Mouse (Mus musculus): Measurements from ENCODE around the gene Hoxa3. TPM values are rescaled to one million over a fixed set of nuclear protein-coding genes. Genes with fewer than 3 reads are reported as not detected.

The Hoxa3 gene
- polyA plus RNA-seq, 1 experiment from 2014 or later, result 11.8 TPM

GRCm38 (mm10) chr6:52227470-52228222 lies 14.5 kb upstream of the Hoxa3 start:
- Histone ChIP-seq H3K27ac (peak overlapping the region; percentile 99), H3K4me2 (peak overlapping the region; percentile 92), H3K4me1 (peaks cover 15% of the 10 kb centered on the region), H3K36me3 (peaks cover 4% of the 10 kb centered on the region; the same call in 1 of the 2 replicates), H3K9me3 (replicated peaks) (no peaks in the 10 kb centered on the region), H3K4me3 (replicated peaks) (peak overlapping the region; percentile 77), H3K27me3 (no peaks in the 10 kb centered on the region), H3K9ac (peak overlapping the region; percentile 94)
- 5% methylated on average over 11 of the region's 11 CpGs for WGBS
- ATAC-seq (replicated peaks; ENCODE audit: low FRiP score), result no peak

- Histone ChIP-seq H3K27me3 (0 out of 2 replicates have a peak, but pooled peaks cover 5% of the 10 kb centered on the region), H3K36me3 (peaks cover 4% of the 10 kb centered on the region; the same call in 1 of the 2 replicates), H3K9ac (peak overlapping the region; percentile 94), H3K27ac (peak overlapping the region; percentile 99), H3K4me1 (peaks cover 22% of the 10 kb centered on the region), H3K9me3 (replicated peaks) (no peaks in the 10 kb centered on the region), H3K4me2 (peak overlapping the region; percentile 92), H3K4me3 (replicated peaks) (peak overlapping the region; percentile 77)
- peak; percentile 27 for ATAC-seq (replicated peaks; ENCODE audit: low FRiP score)
- 4% methylated on average over 26 of the region's 26 CpGs for WGBS
Observed at GRCm38 (mm10) chr6:52226569-52227257, 13.6 kb upstream of the Hoxa3 start.

- H3K4me1 ChIP-seq, result peaks cover 23% of the 10 kb centered on the region
- H3K27ac ChIP-seq, result peak overlapping the region; percentile 99
- peak overlapping the region; percentile 94 for H3K9ac ChIP-seq
- no peaks in the 10 kb centered on the region for H3K9me3 ChIP-seq (replicated peaks)
- 0 out of 2 replicates have a peak, but pooled peaks cover 6% of the 10 kb centered on the region for H3K27me3 ChIP-seq
- H3K4me3 ChIP-seq (replicated peaks), result peak overlapping the region; percentile 77
- peak; percentile 57 for ATAC-seq (replicated peaks; ENCODE audit: low FRiP score)
- WGBS, result under 1% methylated on average over 69 of the region's 69 CpGs
- H3K36me3 ChIP-seq, result peaks cover 4% of the 10 kb centered on the region; the same call in 1 of the 2 replicates
- H3K4me2 ChIP-seq, result peak overlapping the region; percentile 92
Observed at GRCm38 (mm10) chr6:52225612-52226568, 12.8 kb upstream of the Hoxa3 start.

- ATAC-seq (replicated peaks; ENCODE audit: low FRiP score), result no peak
- H3K36me3 ChIP-seq, result peaks cover 4% of the 10 kb centered on the region; the same call in 1 of the 2 replicates
- peak overlapping the region; percentile 92 for H3K4me2 ChIP-seq
- peak overlapping the region; percentile 94 for H3K9ac ChIP-seq
- peak overlapping the region; percentile 99 for H3K27ac ChIP-seq
- peak overlapping the region; percentile 77 for H3K4me3 ChIP-seq (replicated peaks)
- H3K4me1 ChIP-seq, result peaks cover 24% of the 10 kb centered on the region
- WGBS, result under 1% methylated on average over 36 of the region's 36 CpGs
- H3K27me3 ChIP-seq, result 0 out of 2 replicates have a peak, but pooled peaks cover 6% of the 10 kb centered on the region
- no peaks in the 10 kb centered on the region for H3K9me3 ChIP-seq (replicated peaks)
Observed at GRCm38 (mm10) chr6:52224895-52225611, 11.9 kb upstream of the Hoxa3 start.

- Histone ChIP-seq H3K4me3 (replicated peaks) (peak overlapping the region; percentile 77), H3K4me1 (peaks cover 31% of the 10 kb centered on the region), H3K27me3 (0 out of 2 replicates have a peak, but pooled peaks cover 6% of the 10 kb centered on the region), H3K9me3 (replicated peaks) (no peaks in the 10 kb centered on the region), H3K9ac (peak overlapping the region; percentile 94), H3K4me2 (peak overlapping the region; percentile 92), H3K36me3 (peaks cover 4% of the 10 kb centered on the region; the same call in 1 of the 2 replicates), H3K27ac (peak overlapping the region; percentile 99)
- ATAC-seq (replicated peaks; ENCODE audit: low FRiP score), result no peak
- 2% methylated on average over 24 of the region's 24 CpGs for WGBS
Observed at GRCm38 (mm10) chr6:52223939-52224760, 11.0 kb upstream of the Hoxa3 start.

- peak overlapping the region; percentile 99 for H3K27ac ChIP-seq
- H3K4me1 ChIP-seq, result peaks cover 43% of the 10 kb centered on the region
- no peaks in the 10 kb centered on the region for H3K9me3 ChIP-seq (replicated peaks)
- peak overlapping the region; percentile 77 for H3K4me3 ChIP-seq (replicated peaks)
- 5% methylated on average over 13 of the region's 13 CpGs for WGBS
- H3K27me3 ChIP-seq, result 0 out of 2 replicates have a peak, but pooled peaks cover 6% of the 10 kb centered on the region
- peak overlapping the region; percentile 94 for H3K9ac ChIP-seq
- H3K36me3 ChIP-seq, result peaks cover 4% of the 10 kb centered on the region; the same call in 1 of the 2 replicates
- ATAC-seq (replicated peaks; ENCODE audit: low FRiP score), result no peak
- H3K4me2 ChIP-seq, result peak overlapping the region; percentile 92
Observed at GRCm38 (mm10) chr6:52222729-52223128, 9.6 kb upstream of the Hoxa3 start.

GRCm38 (mm10) chr6:52221993-52222685 lies 9.0 kb upstream of the Hoxa3 start:
- Histone ChIP-seq H3K9ac (peak overlapping the region; percentile 94), H3K4me2 (peak overlapping the region; percentile 92), H3K4me3 (replicated peaks) (peak overlapping the region; percentile 77), H3K27ac (peak overlapping the region; percentile 99), H3K36me3 (peaks cover 4% of the 10 kb centered on the region; the same call in 1 of the 2 replicates), H3K27me3 (0 out of 2 replicates have a peak, but pooled peaks cover 8% of the 10 kb centered on the region), H3K4me1 (peaks cover 40% of the 10 kb centered on the region), H3K9me3 (replicated peaks) (no peaks in the 10 kb centered on the region)
- ATAC-seq (replicated peaks; ENCODE audit: low FRiP score), result peak; percentile 20
- WGBS, result 5% methylated on average over 21 of the region's 21 CpGs

- H3K36me3 ChIP-seq, result peaks cover 4% of the 10 kb centered on the region; the same call in 1 of the 2 replicates
- WGBS, result under 1% methylated on average over 46 of the region's 46 CpGs
- peak within 1 kb of the TSS; percentile 99 for H3K27ac ChIP-seq
- H3K4me3 ChIP-seq (replicated peaks), result peak within 1 kb of the TSS; percentile 77
- 0 out of 2 replicates have a peak, but pooled peaks cover 8% of the 10 kb centered on the region for H3K27me3 ChIP-seq
- no peaks in the 10 kb centered on the region for H3K9me3 ChIP-seq (replicated peaks)
- peak within 1 kb of the TSS; percentile 92 for H3K4me2 ChIP-seq
- peaks cover 35% of the 10 kb centered on the region for H3K4me1 ChIP-seq
- ATAC-seq (replicated peaks; ENCODE audit: low FRiP score), result peak; percentile 37
- peak within 1 kb of the TSS; percentile 94 for H3K9ac ChIP-seq
Observed at GRCm38 (mm10) chr6:52221337-52221992, 8.3 kb upstream of the Hoxa3 start, which contains the start of gene Hoxa7. TSS of gene Hoxa7 (minus strand) at chr6:52221854.

GRCm38 (mm10) chr6:52220865-52221310 lies 7.8 kb upstream of the Hoxa3 start:
- H3K36me3 ChIP-seq, result peaks cover 4% of the 10 kb centered on the region; the same call in 1 of the 2 replicates
- ATAC-seq (replicated peaks; ENCODE audit: low FRiP score), result no peak
- peaks cover 41% of the 10 kb centered on the region for H3K4me1 ChIP-seq
- peaks cover 12% of the 10 kb centered on the region; the same call in 1 of the 2 replicates for H3K27me3 ChIP-seq
- H3K9ac ChIP-seq, result peak overlapping the region; percentile 76
- peak overlapping the region; percentile 92 for H3K4me2 ChIP-seq
- peak overlapping the region; percentile 99 for H3K27ac ChIP-seq
- peak overlapping the region; percentile 77 for H3K4me3 ChIP-seq (replicated peaks)
- WGBS, result 5% methylated on average over 12 of the region's 12 CpGs
- no peaks in the 10 kb centered on the region for H3K9me3 ChIP-seq (replicated peaks)

Data from kidney, embryonic 15.5 days (tissue).